Mouse (Mus musculus) neutrophil, adult 83 days (primary cell): ENCODE measurements around the gene Spag16. TPM values are rescaled to one million over a fixed set of nuclear protein-coding genes. Genes with fewer than 3 reads are reported as not detected.

Source experiments
- total RNA-seq, 2 experiments: library from RNA; stranded (reverse); gene quantifications; one replicate each; pipeline ENCODE4 v1.2.4; 2023

Gene Spag16
- not detected for total RNA-seq

DNA sequence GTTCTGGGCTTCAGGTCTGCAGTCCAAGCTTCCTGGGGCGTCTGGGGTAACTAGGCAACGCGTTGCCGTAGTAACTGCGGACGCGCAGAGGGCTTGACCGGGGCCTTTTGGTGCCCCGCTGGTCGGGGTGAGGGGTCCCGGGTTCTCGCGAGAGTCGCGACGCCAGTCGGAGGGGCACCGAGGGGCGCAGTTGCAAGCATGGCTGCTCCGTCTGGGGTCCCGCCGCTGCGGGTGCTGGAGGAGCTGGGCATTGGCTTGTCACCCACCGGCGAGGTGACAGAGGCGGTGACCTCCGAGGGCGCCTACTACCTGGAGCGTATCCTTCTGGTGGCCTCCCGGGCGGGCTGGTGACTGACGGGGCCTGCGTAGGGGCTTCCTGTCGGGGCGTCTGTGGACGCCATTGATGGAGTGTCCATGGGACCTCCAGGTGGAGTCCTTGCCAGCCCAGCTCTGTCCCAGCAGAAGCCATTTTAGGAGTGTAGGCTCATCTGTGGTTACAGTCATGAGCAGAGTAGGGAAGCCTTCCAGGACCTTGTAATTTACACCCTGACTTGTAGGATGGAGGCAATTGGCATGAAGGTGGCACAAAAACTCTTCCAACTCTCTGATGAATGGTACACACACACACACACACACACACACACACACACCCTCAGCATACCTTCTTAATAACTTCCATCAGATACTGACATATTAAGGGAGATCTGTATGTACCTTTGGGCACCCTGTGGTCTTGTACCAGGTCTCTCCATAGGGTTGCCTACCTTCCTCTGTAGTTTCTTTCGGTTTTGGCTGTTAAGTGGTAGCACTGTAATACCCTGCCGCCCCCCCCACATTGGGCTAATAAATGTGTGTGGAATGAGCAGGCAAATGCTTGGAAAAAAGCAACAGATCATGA, at the start of gene Spag16:
Gene Spag16, plus strand, starts transcription at position 165 of the 898 bp plus-strand sequence.

GRCm38 (mm10) chr1:70725655-70726066, 898.9 kb downstream of the Spag16 start, which contains the start of gene Vwc2l:
Gene Vwc2l, plus strand, starts transcription at chr1:70725715.

Other genes starting within 250 kb of the Spag16 start
- 1 to 10 TPM; 1.7 to 6.4 TPM for gene Ikzf2, start 139.7 kb upstream of the Spag16 start, total RNA-seq